Mouse (Mus musculus) CH12.LX (cell line): Measurements from ENCODE around the gene Tal1. TPM values are rescaled to one million over a fixed set of nuclear protein-coding genes. Genes with fewer than 3 reads are reported as not detected.

ENCODE experiments used
- DNase-seq: peaks from one replicate; pipeline ENCODE4 v3.0.0-alpha.2; 2013; ENCODE audit errors: extremely low read depth
- H3K27ac ChIP-seq: 2 replicates; pipeline ENCODE4 v1.5.1; 2012; ENCODE audit warnings: low read depth, mild to moderate bottlenecking, control low read depth, moderate library complexity; ENCODE audit not compliant: insufficient read depth
- H3K27me3 ChIP-seq: replicated peaks from 2 replicates; pipeline ENCODE3; 2012; ENCODE audit warnings: inconsistent platforms
- H3K36me3 ChIP-seq, 2 experiments: replicated peaks in 1 of 2; 2 replicates each; pipeline versions ENCODE3 to v1.6.1; 2012; ENCODE audit warnings: inconsistent platforms in 1 of 2, low read length in 1 of 2, mild to moderate bottlenecking in 1 of 2, mixed read lengths in 1 of 2, moderate library complexity in 1 of 2; ENCODE audit not compliant: control insufficient read depth in 1 of 2, insufficient read depth in 1 of 2
- H3K4me1 ChIP-seq, 2 experiments: 2 replicates each; pipeline ENCODE4 v1.6.1; 2012; ENCODE audit warnings: inconsistent platforms in 1 of 2, moderate library complexity in 1 of 2; ENCODE audit not compliant: insufficient read depth in 2 of 2, control insufficient read depth in 1 of 2
- H3K4me2 ChIP-seq: 2 replicates; pipeline ENCODE4 v1.6.1; 2012; ENCODE audit warnings: low read depth, mild to moderate bottlenecking, control low read depth; ENCODE audit not compliant: poor library complexity, insufficient read depth, severe bottlenecking
- H3K4me3 ChIP-seq, 3 experiments: fragments of 150-350 bp in 1 of 3; sonication (generic) in 1 of 3; replicated peaks in 1 of 3; 2 replicates each; pipeline versions ENCODE3 to v1.5.1; 2011 to 2012; ENCODE audit warnings: low read depth in 2 of 3, low read length in 2 of 3, mild to moderate bottlenecking in 2 of 3, moderate library complexity in 2 of 3, control low read depth in 1 of 3, improper control_type of control experiment in 1 of 3, inconsistent platforms in 1 of 3, mixed read lengths in 1 of 3; ENCODE audit not compliant: poor library complexity in 1 of 3
- H3K79me2 ChIP-seq: replicated peaks from 2 replicates; pipeline ENCODE4 v1.6.1; 2012; ENCODE audit warnings: mild to moderate bottlenecking, moderate library complexity; ENCODE audit not compliant: control insufficient read depth, poor library complexity, insufficient read depth, severe bottlenecking; ENCODE audit errors: extremely low read depth
- H3K9ac ChIP-seq: 2 replicates; pipeline ENCODE4 v1.6.1; 2012; ENCODE audit warnings: low read depth, mild to moderate bottlenecking, control low read depth, moderate library complexity; ENCODE audit not compliant: insufficient read depth
- H3K9me3 ChIP-seq: replicated peaks from 2 replicates; pipeline ENCODE3; 2012; ENCODE audit warnings: low read length, inconsistent platforms, mixed read lengths
- E2F4 ChIP-seq: IDR thresholded peaks from 2 replicates; pipeline ENCODE4 v1.6.1; 2011; ENCODE audit warnings: low read depth, low read length, improper control_type of control experiment; ENCODE audit not compliant: insufficient replicate concordance
- HCFC1 ChIP-seq: IDR thresholded peaks from 2 replicates; pipeline ENCODE4 v1.6.1; 2012; ENCODE audit warnings: low read depth, mild to moderate bottlenecking, inconsistent platforms, low read length, improper control_type of control experiment
- KAT2A ChIP-seq: IDR thresholded peaks from 2 replicates; pipeline ENCODE4 v1.6.1; 2012; ENCODE audit warnings: low read length, improper control_type of control experiment, inconsistent platforms; ENCODE audit not compliant: insufficient replicate concordance
- MAFK ChIP-seq: IDR thresholded peaks from 2 replicates; pipeline ENCODE4 v1.6.1; 2011; ENCODE audit warnings: low read length, improper control_type of control experiment; ENCODE audit not compliant: insufficient replicate concordance
- MEF2A ChIP-seq: IDR thresholded peaks from 2 replicates; pipeline ENCODE4 v1.6.1; 2014; ENCODE audit warnings: low read depth, mild to moderate bottlenecking, inconsistent platforms, low read length, improper control_type of control experiment, borderline replicate concordance
- NELFE ChIP-seq: IDR thresholded peaks from 2 replicates; pipeline ENCODE4 v1.6.1; 2011; ENCODE audit warnings: low read depth, low read length, improper control_type of control experiment
- POLR2A ChIP-seq: IDR thresholded peaks from 2 replicates; pipeline ENCODE4 v1.6.1; 2011; ENCODE audit warnings: low read depth, mild to moderate bottlenecking, improper control_type of control experiment, low read length
- RAD21 ChIP-seq: IDR thresholded peaks from 2 replicates; pipeline ENCODE4 v1.6.1; 2011; ENCODE audit warnings: low read depth, mild to moderate bottlenecking, low read length, improper control_type of control experiment, moderate library complexity
- RCOR1 ChIP-seq: conservative IDR thresholded peaks from 2 replicates; pipeline ENCODE4 v1.6.1; 2012; ENCODE audit warnings: low read depth, mild to moderate bottlenecking, inconsistent platforms, low read length, improper control_type of control experiment
- SIN3A ChIP-seq: IDR thresholded peaks from 2 replicates; pipeline ENCODE4 v1.6.1; 2012; ENCODE audit warnings: low read length, improper control_type of control experiment, inconsistent platforms
- SMC3 ChIP-seq: IDR thresholded peaks from 2 replicates; pipeline ENCODE4 v1.6.1; 2011; ENCODE audit warnings: low read depth, low read length, improper control_type of control experiment
- TCF12 ChIP-seq: IDR thresholded peaks from 2 replicates; pipeline ENCODE4 v1.6.1; 2014; ENCODE audit warnings: low read depth, mild to moderate bottlenecking, inconsistent platforms, low read length, improper control_type of control experiment
- USF1 ChIP-seq: IDR thresholded peaks from 2 replicates; pipeline ENCODE4 v1.6.1; 2014; ENCODE audit warnings: low read depth, mild to moderate bottlenecking, inconsistent platforms, low read length, improper control_type of control experiment
- USF2 ChIP-seq: conservative IDR thresholded peaks from 2 replicates; pipeline ENCODE4 v1.6.1; 2011; ENCODE audit warnings: low read depth, low read length, improper control_type of control experiment
- ZKSCAN1 ChIP-seq: IDR thresholded peaks from 2 replicates; pipeline ENCODE4 v1.6.1; 2012; ENCODE audit warnings: low read depth, inconsistent platforms, low read length, improper control_type of control experiment, borderline replicate concordance
- ZMIZ1 ChIP-seq: IDR thresholded peaks from 2 replicates; pipeline ENCODE4 v1.6.1; 2012; ENCODE audit warnings: low read depth, mild to moderate bottlenecking, inconsistent platforms, low read length, improper control_type of control experiment
- ZNF384 ChIP-seq: IDR thresholded peaks from 2 replicates; pipeline ENCODE4 v1.6.1; 2012; ENCODE audit warnings: low read depth, low read length, improper control_type of control experiment, inconsistent platforms
- dilution Hi-C: fragments of 300-500 bp; cut with MboI; formaldehyde crosslinking; loops from 2 replicates; pipeline ENCODE4 v1.14.3; 2020; ENCODE audit warnings: low sequenced_read_pairs; ENCODE audit not compliant: extremely low pct_unique_long_range_greater_than_20kb, extremely low pct_ligation_motif_present
- in situ Hi-C: fragments of 300-500 bp; cut with MboI; formaldehyde crosslinking; loops from 3 replicates; pipeline ENCODE4 v1.14.3; 2019; ENCODE audit warnings: low sequenced_read_pairs, low pct_ligation_motif_present, low pct_unique_long_range_greater_than_20kb, mixed read lengths
- polyA plus RNA-seq: library from polyadenylated mRNA; unstranded; fragments of >175 nt; gene quantifications from 2 replicates; pipeline ENCODE4 v1.2.1, GENCODE M21; 2012; ENCODE audit warnings: low read depth; ENCODE audit not compliant: insufficient read length
- total RNA-seq, 2 experiments: library from RNA; depleted of rRNA; stranded (reverse); fragments of 300-350 nt in 1 of 2; fragments of >200 nt in 1 of 2; gene quantifications; 2 replicates each; pipeline ENCODE4 v1.2.3; 2012 to 2014

Tal1 gene
- total and polyA plus RNA-seq, 3 experiments, result 0.12 to 0.34 (median 0.13) TPM

- no peak overlapping the region for H3K27ac ChIP-seq
- H3K4me1 ChIP-seq, result peaks cover 0 to 3% of the 10 kb centered on the region in 2 experiments; a peak in 1 of 4 replicates
- H3K36me3 ChIP-seq, result no peaks in the 10 kb centered on the region
- no peaks in the 10 kb centered on the region for H3K9me3 ChIP-seq
- no peaks in the 10 kb centered on the region for H3K79me2 ChIP-seq
- in situ Hi-C loops, result no loop called here
- H3K9ac ChIP-seq, result no peak overlapping the region
- no peak overlapping the region for H3K4me2 ChIP-seq
- peaks cover 68% of the 10 kb centered on the region for H3K27me3 ChIP-seq
- H3K4me3 ChIP-seq, result no peak overlapping the region
- dilution Hi-C loops, result no loop called here
- no peak for TF ChIP-seq USF2
- TF ChIP-seq, all 38 proteins: peak for 0
- DNase-seq, result no peak
Observed at GRCm38 (mm10) chr4:115119642-115120041, 63.4 kb downstream of the Tal1 start.

GRCm38 (mm10) chr4:115121162-115121561 lies 64.9 kb downstream of the Tal1 start:
- H3K4me1 ChIP-seq, result peaks cover 0 to 3% of the 10 kb centered on the region in 2 experiments; a peak in 1 of 4 replicates
- no peaks in the 10 kb centered on the region for H3K79me2 ChIP-seq
- no peak for DNase-seq
- H3K4me3 ChIP-seq, result no peak overlapping the region
- H3K9ac ChIP-seq, result no peak overlapping the region
- H3K27ac ChIP-seq, result no peak overlapping the region
- dilution Hi-C loops, result no loop called here
- no peaks in the 10 kb centered on the region for H3K36me3 ChIP-seq
- TF ChIP-seq E2F4, result no peak
- no peak for TF ChIP-seq MEF2A
- TF ChIP-seq SIN3A, result no peak
- no peak for TF ChIP-seq ZKSCAN1
- no peak for TF ChIP-seq NELFE
- TF ChIP-seq KAT2A, result no peak
- no peak for TF ChIP-seq ZMIZ1
- no peak for TF ChIP-seq MAFK
- TF ChIP-seq POLR2A, result no peak
- no peak for TF ChIP-seq RCOR1
- no peak for TF ChIP-seq SMC3
- TF ChIP-seq TCF12, result no peak
- TF ChIP-seq RAD21, result no peak
- TF ChIP-seq HCFC1, result no peak
- TF ChIP-seq ZNF384, result no peak
- TF ChIP-seq USF1, result no peak
- in situ Hi-C loops, result no loop called here
- H3K27me3 ChIP-seq, result peaks cover 76% of the 10 kb centered on the region
- H3K9me3 ChIP-seq, result no peaks in the 10 kb centered on the region
- H3K4me2 ChIP-seq, result no peak overlapping the region

Other genes starting within 250 kb of the Tal1 start
- not detected in 2 replicates for gene Gm12830, start 234.7 kb upstream of the Tal1 start, total RNA-seq (2012; rRNA removed)
- not detected in 2 replicates for gene Gm12830, start 234.7 kb upstream of the Tal1 start, total RNA-seq (2014; rRNA removed)
- gene Gm12830, start 234.7 kb upstream of the Tal1 start, polyA plus RNA-seq, result not detected in 2 replicates
- gene Foxd2, start 147.6 kb upstream of the Tal1 start, total RNA-seq (2012; rRNA removed), result 0.17 TPM in 2 replicates
- gene Foxd2, start 147.6 kb upstream of the Tal1 start, total RNA-seq (2014; rRNA removed), result not detected in 2 replicates
- gene Foxd2, start 147.6 kb upstream of the Tal1 start, polyA plus RNA-seq, result 0.14 and 0.19 TPM in 2 replicates
- not detected in 2 replicates for gene Foxe3, start 130.4 kb upstream of the Tal1 start, total RNA-seq (2012; rRNA removed)
- not detected in 2 replicates for gene Foxe3, start 130.4 kb upstream of the Tal1 start, total RNA-seq (2014; rRNA removed)
- gene Foxe3, start 130.4 kb upstream of the Tal1 start, polyA plus RNA-seq, result not detected in 2 replicates
- gene Cmpk1, start 69.2 kb upstream of the Tal1 start, total RNA-seq (2012; rRNA removed), result 27.2 and 35.9 TPM in 2 replicates
- gene Cmpk1, start 69.2 kb upstream of the Tal1 start, total RNA-seq (2014; rRNA removed), result 115 and 127 TPM in 2 replicates
- gene Cmpk1, start 69.2 kb upstream of the Tal1 start, polyA plus RNA-seq, result 92.1 and 99.8 TPM in 2 replicates
- gene Stil, start 56.3 kb upstream of the Tal1 start, total RNA-seq (2012; rRNA removed), result 8.9 and 9.0 TPM in 2 replicates
- 8.1 and 8.4 TPM in 2 replicates for gene Stil, start 56.3 kb upstream of the Tal1 start, total RNA-seq (2014; rRNA removed)
- gene Stil, start 56.3 kb upstream of the Tal1 start, polyA plus RNA-seq, result 9.7 and 11.8 TPM in 2 replicates
- gene Pdzk1ip1, start 32.3 kb downstream of the Tal1 start, total RNA-seq (2012; rRNA removed), result 0.21 and 0.55 TPM in 2 replicates
- not detected in 2 replicates for gene Pdzk1ip1, start 32.3 kb downstream of the Tal1 start, total RNA-seq (2014; rRNA removed)
- gene Pdzk1ip1, start 32.3 kb downstream of the Tal1 start, polyA plus RNA-seq, result not detected in 2 replicates
- not detected in 2 replicates for gene Cyp4x1, start 77.9 kb downstream of the Tal1 start, total RNA-seq (2012; rRNA removed)
- gene Cyp4x1, start 77.9 kb downstream of the Tal1 start, total RNA-seq (2014; rRNA removed), result not detected in 2 replicates
- 0.07 TPM in 1 of 2 replicates, not detected in the other for gene Cyp4x1, start 77.9 kb downstream of the Tal1 start, polyA plus RNA-seq
- not detected in 2 replicates for gene Cyp4a29, start 185.7 kb downstream of the Tal1 start, total RNA-seq (2012; rRNA removed)
- not detected in 2 replicates for gene Cyp4a29, start 185.7 kb downstream of the Tal1 start, total RNA-seq (2014; rRNA removed)
- gene Cyp4a29, start 185.7 kb downstream of the Tal1 start, polyA plus RNA-seq, result not detected in 2 replicates
- gene Cyp4a12a, start 242.6 kb downstream of the Tal1 start, total RNA-seq (2012; rRNA removed), result not detected in 2 replicates
- gene Cyp4a12a, start 242.6 kb downstream of the Tal1 start, total RNA-seq (2014; rRNA removed), result not detected in 2 replicates
- not detected in 2 replicates for gene Cyp4a12a, start 242.6 kb downstream of the Tal1 start, polyA plus RNA-seq